Mouse (Mus musculus): ENCODE data around the gene Nudt4.

The Nudt4 gene

GRCm38 (mm10) chr10:95563851-95564845 is at the start of gene Nudt4:
Gene Nudt4, minus strand, starts transcription at chr10:95564146.
- CTCF ChIA-PET: interaction anchor here (0.6 kb wide), 2 partner anchors 90 to 280 kb away, joined by 3 to 4 read pairs; no protein-coding TSS in a partner anchor

GRCm38 (mm10) chr10:95611331-95611721 is 47.4 kb upstream of the Nudt4 start:
- CTCF ChIA-PET: no interaction called here

- CTCF ChIA-PET: no interaction called here
Observed at GRCm38 (mm10) chr10:95610666-95611330, 46.9 kb upstream of the Nudt4 start.

- CTCF ChIA-PET: no interaction called here
Observed at GRCm38 (mm10) chr10:95604979-95605613, 41.1 kb upstream of the Nudt4 start.

GRCm38 (mm10) chr10:95600527-95600926 is 36.6 kb upstream of the Nudt4 start:
- CTCF ChIA-PET: no interaction called here

- CTCF ChIA-PET: interaction anchor here (0.6 kb wide), 1 partner anchor 12 kb away, joined by 5 read pairs; no protein-coding TSS in a partner anchor
Observed at GRCm38 (mm10) chr10:95599740-95600139, 35.8 kb upstream of the Nudt4 start.

- CTCF ChIA-PET: interaction anchor here (0.6 kb wide), 1 partner anchor 26 kb away, joined by 4 read pairs; no protein-coding TSS in a partner anchor
Observed at GRCm38 (mm10) chr10:95598056-95598587, 34.2 kb upstream of the Nudt4 start.

- CTCF ChIA-PET: no interaction called here
Observed at GRCm38 (mm10) chr10:95595852-95596639, 32.1 kb upstream of the Nudt4 start.

GRCm38 (mm10) chr10:95594414-95594813 is 30.5 kb upstream of the Nudt4 start:
- CTCF ChIA-PET: no interaction called here

GRCm38 (mm10) chr10:95591257-95591656 is 27.3 kb upstream of the Nudt4 start:
- CTCF ChIA-PET: interaction anchor here (0.6 kb wide), 1 partner anchor 1703 kb away, joined by 5 read pairs; no protein-coding TSS in a partner anchor

GRCm38 (mm10) chr10:95590196-95590595 is 26.2 kb upstream of the Nudt4 start:
- CTCF ChIA-PET: no interaction called here

GRCm38 (mm10) chr10:95589196-95589595 is 25.2 kb upstream of the Nudt4 start:
- CTCF ChIA-PET: no interaction called here

GRCm38 (mm10) chr10:95587509-95588220 is 23.7 kb upstream of the Nudt4 start:
- CTCF ChIA-PET: interaction anchor here (0.6 kb wide), 1 partner anchor 12 kb away, joined by 5 read pairs; no protein-coding TSS in a partner anchor

GRCm38 (mm10) chr10:95585554-95585953 is 21.6 kb upstream of the Nudt4 start:
- CTCF ChIA-PET: no interaction called here

- CTCF ChIA-PET: no interaction called here
Observed at GRCm38 (mm10) chr10:95577567-95577950, 13.6 kb upstream of the Nudt4 start.

GRCm38 (mm10) chr10:95576876-95577566 is 13.1 kb upstream of the Nudt4 start:
- CTCF ChIA-PET: no interaction called here

GRCm38 (mm10) chr10:95575839-95576380 is 12.0 kb upstream of the Nudt4 start:
- CTCF ChIA-PET: no interaction called here

GRCm38 (mm10) chr10:95574994-95575393 is 11.0 kb upstream of the Nudt4 start:
- CTCF ChIA-PET: no interaction called here

- CTCF ChIA-PET: no interaction called here
Observed at GRCm38 (mm10) chr10:95569441-95569840, 5.5 kb upstream of the Nudt4 start.
